Mouse (Mus musculus) adrenal gland, postnatal 0 days (tissue): Measurements from ENCODE around the gene Ank2. TPM values are rescaled to one million over a fixed set of nuclear protein-coding genes. Genes with fewer than 3 reads are reported as not detected.
A peak's percentile ranks its signal among the peaks of the same experiment; 100 is the strongest.

Source experiments
- microRNA-seq: library from miRNA; unstranded; fragments of <30 nt; microRNA quantifications from one replicate; pipeline ENCODE4, GENCODE M21; 2016; ENCODE audit warnings: borderline replicate concordance; ENCODE audit not compliant: insufficient number of aligned reads
- polyA plus RNA-seq: library from polyadenylated mRNA; unstranded; fragments of >200 nt; fragmentation: Nextera tagmentation; extraction: Ambion mirVana; gene quantifications from 2 replicates; pipeline ENCODE4 v1.2.1, GENCODE M21; 2015

Gene Ank2
- 33.1 and 55.4 TPM in 2 replicates for polyA plus RNA-seq

DNA sequence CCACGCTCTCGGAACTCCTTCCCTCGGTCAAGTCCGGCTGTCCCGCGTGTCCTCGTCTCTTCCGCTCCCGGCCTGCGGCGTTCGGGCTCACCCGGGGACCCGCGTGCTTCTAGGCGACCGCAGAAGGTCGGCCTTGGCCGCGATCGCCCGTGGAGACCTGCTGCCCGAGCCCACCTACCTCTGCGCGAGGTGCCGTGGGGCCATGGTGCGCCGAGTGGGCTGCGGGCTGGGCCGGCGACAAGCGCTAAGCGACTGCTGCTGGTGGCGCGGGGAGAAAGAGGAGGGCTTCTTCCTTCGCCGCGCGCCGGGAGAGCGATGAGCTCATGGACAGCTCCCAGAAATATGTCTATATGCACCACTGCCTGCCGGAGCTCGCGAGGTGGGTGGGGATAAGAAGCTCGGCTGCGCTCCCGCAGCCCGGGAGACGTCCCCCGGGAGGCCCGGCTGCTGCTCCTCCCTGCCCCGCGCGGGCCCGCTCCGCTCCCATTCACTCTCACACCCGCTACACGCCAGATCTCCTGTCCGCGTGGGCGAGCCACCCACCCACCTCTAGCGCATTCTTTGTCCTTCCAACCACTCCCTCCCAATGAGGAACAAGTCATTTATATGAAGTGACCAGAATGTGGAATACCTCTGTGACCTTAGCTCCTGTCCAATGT, at the start of gene Ank2:
TSS of gene Ank2 (minus strand) at position 609 of the 659 bp plus-strand sequence.

Small RNA genes within 50 kb of the gene (microRNA-seq; reads per million reads assigned to microRNA genes)
- gene Gm44494: not detected
- 17.9 reads per million, percentile 24 among the genes with 10 or more reads in this experiment for gene Mir302a
- gene Mir302b: 15.8 reads per million, percentile 22 among the genes with 10 or more reads in this experiment
- gene Mir302c: 3.5 reads per million, percentile 1 among the genes with 10 or more reads in this experiment
- 18.2 reads per million, percentile 24 among the genes with 10 or more reads in this experiment for gene Mir302d
- gene Mir367: not detected

Other genes starting within 250 kb of the Ank2 start
- 31.0 and 33.6 TPM in 2 replicates for gene Larp7, start 54.0 kb upstream of the Ank2 start, polyA plus RNA-seq
- 2.3 and 3.0 TPM in 2 replicates for gene Zgrf1, start 54.1 kb upstream of the Ank2 start, polyA plus RNA-seq
- 0.11 TPM in 1 of 2 replicates, not detected in the other for gene Neurog2, start 133.8 kb upstream of the Ank2 start, polyA plus RNA-seq